Mouse (Mus musculus) forelimb bud, embryonic 11.5 days (tissue): ENCODE measurements at regions not wholly inside any gene's neighbourhood (a gene's known extent, or its start where the extent isn't known, plus 50 kb on each side); places are given as distances from the start of the nearest gene placed in this dataset.

Experiments used
- DNase-seq: peaks from one replicate; pipeline ENCODE4 v3.0.0-alpha.2; 2012; ENCODE audit warnings: low read depth, low spot score

GRCm38 (mm10) chr10:51792030-51792429 lies 114.5 kb downstream of the Rfx6 start:
- DNase-seq, result peak; percentile 19

- no peak for DNase-seq
These were observed 116.3 kb downstream of the Rfx6 start for GRCm38 (mm10) chr10:51793876-51794275.

- no peak for DNase-seq
These were observed 139.1 kb downstream of the Rfx6 start for GRCm38 (mm10) chr10:51816626-51817025.

- no peak for DNase-seq
These were observed 146.3 kb downstream of the Rfx6 start for GRCm38 (mm10) chr10:51823900-51824299.

- no peak for DNase-seq
These were observed 148.9 kb downstream of the Rfx6 start for GRCm38 (mm10) chr10:51826431-51826964.

- no peak for DNase-seq
These were observed 154.9 kb downstream of the Rfx6 start for GRCm38 (mm10) chr10:51832459-51832858.

- DNase-seq, result no peak
These were observed 165.5 kb downstream of the Rfx6 start for GRCm38 (mm10) chr10:51843099-51843498.

GRCm38 (mm10) chr10:51846287-51846686 lies 168.7 kb downstream of the Rfx6 start:
- DNase-seq, result no peak

GRCm38 (mm10) chr10:51869409-51869808 lies 152.9 kb upstream of the Vgll2 start:
- DNase-seq, result no peak

- no peak for DNase-seq
These were observed 111.1 kb upstream of the Vgll2 start for GRCm38 (mm10) chr10:51911066-51911691.

DNA sequence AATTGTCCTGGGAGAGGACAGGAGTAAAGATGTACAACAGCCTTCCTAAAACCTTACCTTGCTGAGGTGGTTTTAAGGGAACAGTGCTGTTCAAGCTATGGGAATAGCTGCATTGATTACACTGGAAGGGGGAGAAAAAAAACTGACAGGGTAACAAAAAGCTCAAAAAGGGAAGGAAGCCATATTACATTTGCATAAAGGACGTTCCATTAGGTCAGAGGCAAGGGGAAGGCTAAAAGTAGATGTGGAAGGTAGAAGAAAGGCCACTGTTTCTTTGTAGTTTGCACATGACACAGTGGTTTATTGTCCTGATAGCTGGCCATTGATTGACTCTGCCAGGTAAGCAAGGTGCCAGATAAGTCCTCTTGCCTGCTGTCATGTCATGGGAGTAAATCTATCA lies 110.2 kb upstream of the Vgll2 start:
- DNase-seq, result no peak

DNA sequence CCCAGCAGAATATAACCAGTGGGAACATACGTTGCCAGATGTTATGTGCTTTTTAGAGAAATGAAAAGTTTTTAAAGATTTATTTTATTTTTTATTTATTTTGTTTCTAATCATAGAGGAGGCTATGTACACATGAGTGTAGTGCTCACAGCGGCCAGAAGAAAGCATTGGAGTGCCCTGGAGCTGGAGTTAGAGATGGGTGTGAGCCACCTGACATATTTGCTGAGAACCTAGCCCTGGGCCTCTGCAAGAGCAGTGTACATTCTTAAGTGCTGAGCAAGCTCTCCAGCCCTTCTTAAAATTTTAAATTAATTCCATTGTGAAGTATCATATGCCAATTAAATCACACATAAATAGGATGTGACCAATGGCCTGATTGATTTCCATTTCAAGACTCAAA lies 95.7 kb upstream of the Vgll2 start:
- DNase-seq, result no peak

DNA sequence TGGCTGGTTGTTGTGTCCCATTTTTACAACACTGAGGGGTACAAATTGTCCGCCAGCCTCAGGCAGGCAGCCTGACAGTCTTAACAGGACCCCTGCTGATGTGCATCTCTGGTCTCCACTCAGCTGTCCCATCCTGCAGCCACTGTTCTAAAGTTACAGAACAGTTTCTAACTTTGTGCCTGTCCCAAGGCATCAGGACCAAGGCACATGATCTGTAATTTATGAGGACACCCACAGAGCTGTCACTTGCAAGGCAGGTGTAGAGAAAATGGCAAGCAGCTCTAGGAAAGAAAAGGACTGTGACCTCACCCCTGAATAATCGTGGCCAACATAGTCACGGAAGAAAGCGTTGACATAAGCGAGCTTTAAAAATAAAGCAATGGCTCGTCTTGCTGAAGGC lies 93.0 kb upstream of the Vgll2 start:
- DNase-seq, result no peak

DNA sequence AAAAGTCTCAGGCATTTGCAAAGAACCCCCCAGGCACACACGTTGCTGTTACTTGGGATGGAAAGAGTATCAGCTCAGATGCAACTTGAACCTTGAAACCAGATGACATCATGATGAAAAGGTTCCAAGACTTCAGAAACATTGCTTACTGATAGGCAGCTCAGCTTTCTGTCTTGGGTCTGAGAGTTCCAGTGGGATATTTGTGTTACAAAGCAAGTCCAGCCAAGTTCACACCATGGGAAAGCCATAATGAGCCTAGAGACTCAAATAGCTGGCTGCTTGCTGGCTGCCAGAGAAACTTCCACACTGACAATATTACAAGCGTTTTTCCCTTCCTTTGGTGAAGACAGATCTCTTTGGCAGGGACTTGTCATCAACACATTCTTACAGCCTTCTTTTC lies 92.0 kb upstream of the Vgll2 start:
- DNase-seq, result no peak

GRCm38 (mm10) chr10:51930696-51931095 lies 91.6 kb upstream of the Vgll2 start:
- DNase-seq, result no peak

DNA sequence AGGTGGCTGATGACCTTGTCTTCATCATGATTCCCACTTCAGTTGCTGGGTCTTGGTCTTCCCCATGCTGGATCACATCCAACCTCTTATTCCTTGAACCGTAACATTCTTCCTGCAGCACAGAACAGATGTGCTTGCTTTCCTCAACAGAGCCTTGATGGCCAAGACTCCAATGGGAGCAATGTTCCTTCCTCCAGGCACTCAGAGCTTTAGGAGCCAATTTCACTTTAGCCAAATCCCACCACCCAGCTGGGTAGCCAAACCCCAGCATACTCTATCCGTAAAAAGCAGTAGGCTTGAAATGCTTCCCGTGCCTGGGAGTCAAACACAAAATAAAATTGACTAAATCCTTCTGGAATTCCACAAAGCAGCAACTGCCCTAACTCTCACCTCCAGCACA lies 86.8 kb upstream of the Vgll2 start:
- no peak for DNase-seq

- peak; percentile 13 for DNase-seq
These were observed 81.1 kb upstream of the Vgll2 start for GRCm38 (mm10) chr10:51941192-51941591.

GRCm38 (mm10) chr10:51945701-51946100 lies 76.6 kb upstream of the Vgll2 start:
- DNase-seq, result peak; percentile 11

- DNase-seq, result no peak
These were observed 76.1 kb upstream of the Vgll2 start for GRCm38 (mm10) chr10:51946189-51946588.

DNA sequence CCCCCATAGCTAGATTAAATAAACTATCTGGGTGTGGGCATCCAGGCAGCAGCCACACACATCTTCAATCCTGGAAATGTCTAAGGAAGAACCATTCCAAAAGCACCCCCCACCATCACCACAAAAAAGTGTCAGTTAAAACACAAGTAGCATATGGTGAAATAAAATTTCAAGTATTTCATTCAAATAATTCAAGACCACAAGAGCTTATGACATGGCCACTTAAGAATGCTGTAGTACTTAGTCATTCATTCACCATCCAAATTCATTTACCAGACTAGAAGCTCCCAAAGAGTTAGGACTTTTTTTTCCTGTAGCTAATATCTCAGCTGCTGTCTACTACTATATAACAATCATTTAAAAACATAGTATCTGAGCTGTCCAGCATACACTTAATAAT lies 75.4 kb upstream of the Vgll2 start:
- no peak for DNase-seq

DNA sequence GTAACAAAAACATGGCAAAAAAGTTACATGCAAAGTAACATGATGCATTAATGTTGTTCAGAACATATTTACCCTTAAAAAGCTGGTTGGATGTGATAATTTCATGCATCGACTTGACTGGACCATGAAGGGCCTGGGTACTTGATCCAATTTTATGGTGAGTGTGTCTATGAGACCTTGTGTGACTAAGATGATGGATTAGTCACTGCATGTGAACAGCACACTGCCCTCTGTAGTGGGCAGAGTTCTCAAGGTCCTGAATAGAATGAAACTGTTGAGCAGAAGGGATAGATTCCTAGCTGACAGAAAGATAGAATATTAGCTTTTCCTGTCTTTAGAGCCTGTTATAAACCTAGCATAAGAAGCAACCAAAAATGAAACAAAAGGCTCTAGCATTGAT lies 72.3 kb upstream of the Vgll2 start:
- no peak for DNase-seq

DNA sequence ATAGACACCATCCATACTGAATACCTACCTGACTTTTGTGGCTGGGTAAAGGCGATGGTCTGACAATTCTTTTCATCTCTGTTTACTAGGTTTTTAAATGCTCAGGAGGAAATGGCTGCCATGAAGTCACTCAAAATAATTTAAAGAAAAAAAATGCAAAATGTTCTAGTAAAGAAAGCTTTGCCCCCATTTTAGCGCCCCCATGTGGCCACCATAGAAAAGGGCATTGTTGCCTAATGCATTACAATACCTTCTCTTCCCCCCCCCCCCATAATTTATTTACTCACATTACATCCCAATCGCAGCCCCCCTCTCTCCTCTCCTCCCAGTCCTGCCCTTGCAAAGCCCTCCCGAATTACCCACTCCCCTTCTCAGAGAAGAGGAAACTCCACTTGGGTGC lies 70.3 kb upstream of the Vgll2 start:
- no peak for DNase-seq

GRCm38 (mm10) chr10:51956493-51956892 lies 65.8 kb upstream of the Vgll2 start:
- no peak for DNase-seq

GRCm38 (mm10) chr10:51961497-51961896 lies 60.8 kb upstream of the Vgll2 start:
- peak; percentile 38 for DNase-seq
